Mouse (Mus musculus): Measurements from ENCODE around the gene Usp6nl.

Gene Usp6nl

GRCm38 (mm10) chr2:6412645-6413044, 90.2 kb downstream of the Usp6nl start:
- no peak for DNase-seq (ENCODE audit: low read depth, low spot score)

GRCm38 (mm10) chr2:6413723-6414122, 91.3 kb downstream of the Usp6nl start:
- no peak for DNase-seq (ENCODE audit: low read depth, low spot score)

- no peak for DNase-seq (ENCODE audit: low read depth, low spot score)
Observed at GRCm38 (mm10) chr2:6414400-6414799, 91.9 kb downstream of the Usp6nl start.

GRCm38 (mm10) chr2:6417158-6417557, 94.7 kb downstream of the Usp6nl start:
- no peak for DNase-seq (ENCODE audit: low read depth, low spot score)

- DNase-seq (ENCODE audit: low read depth, low spot score), result no peak
Observed at GRCm38 (mm10) chr2:6423661-6424550, 101.4 kb downstream of the Usp6nl start.

GRCm38 (mm10) chr2:6424851-6425250, 102.4 kb downstream of the Usp6nl start:
- DNase-seq (ENCODE audit: low read depth, low spot score), result no peak

GRCm38 (mm10) chr2:6436085-6436950, 113.9 kb downstream of the Usp6nl start:
- DNase-seq (ENCODE audit: low read depth, low spot score), result peak; percentile 67

- DNase-seq (ENCODE audit: low read depth, low spot score), result no peak
Observed at GRCm38 (mm10) chr2:6441688-6442087, 119.2 kb downstream of the Usp6nl start.

GRCm38 (mm10) chr2:6442302-6442701, 119.8 kb downstream of the Usp6nl start:
- no peak for DNase-seq (ENCODE audit: low read depth, low spot score)

GRCm38 (mm10) chr2:6444015-6444414, 121.5 kb downstream of the Usp6nl start:
- DNase-seq (ENCODE audit: low read depth, low spot score), result no peak

GRCm38 (mm10) chr2:6444723-6445169, 122.3 kb downstream of the Usp6nl start:
- DNase-seq (ENCODE audit: low read depth, low spot score), result peak; percentile 75

GRCm38 (mm10) chr2:6445858-6446257, 123.4 kb downstream of the Usp6nl start:
- DNase-seq (ENCODE audit: low read depth, low spot score), result no peak

- no peak for DNase-seq (ENCODE audit: low read depth, low spot score)
Observed at GRCm38 (mm10) chr2:6448880-6449279, 126.4 kb downstream of the Usp6nl start.

- DNase-seq (ENCODE audit: low read depth, low spot score), result peak; percentile 93
Observed at GRCm38 (mm10) chr2:6449656-6450055, 127.2 kb downstream of the Usp6nl start.

GRCm38 (mm10) chr2:6450544-6450943, 128.1 kb downstream of the Usp6nl start:
- DNase-seq (ENCODE audit: low read depth, low spot score), result no peak

GRCm38 (mm10) chr2:6454941-6455516, 132.6 kb downstream of the Usp6nl start:
- DNase-seq (ENCODE audit: low read depth, low spot score), result no peak

- DNase-seq (ENCODE audit: low read depth, low spot score), result peak; percentile 91
Observed at GRCm38 (mm10) chr2:6459282-6460047, 137.0 kb downstream of the Usp6nl start.

GRCm38 (mm10) chr2:6462306-6462705, 139.8 kb downstream of the Usp6nl start:
- DNase-seq (ENCODE audit: low read depth, low spot score), result no peak

- DNase-seq (ENCODE audit: low read depth, low spot score), result no peak
Observed at GRCm38 (mm10) chr2:6463772-6464661, 141.6 kb downstream of the Usp6nl start.

- no peak for DNase-seq (ENCODE audit: low read depth, low spot score)
Observed at GRCm38 (mm10) chr2:6466396-6466795, 143.9 kb downstream of the Usp6nl start.

Measured in ZHBTc4 (cell line).